Mouse (Mus musculus): ENCODE data around the gene Olfr1352.
"Not testable (repeated sequence)": the region's sequence is repeated elsewhere in the genome, so short reads cannot be mapped to it uniquely, and the experiment has no call there.

Olfr1352 gene

GRCm38 (mm10) chr10:78980750-78981149 lies at the start of gene Olfr1352:
Olfr1352 (plus strand) TSS chr10:78981050.
- DNase-seq = no peak

- not testable (repeated sequence) for DNase-seq
Measured at GRCm38 (mm10) chr10:78950336-78950735, 30.5 kb upstream of the Olfr1352 start, which contains the start of gene Olfr8. Olfr8 (plus strand) TSS chr10:78950636.

GRCm38 (mm10) chr10:78963009-78963408 lies 17.8 kb upstream of the Olfr1352 start, which contains the start of gene Olfr1353:
Olfr1353 (plus strand) TSS chr10:78963309.
- not testable (repeated sequence) for DNase-seq

DNA sequence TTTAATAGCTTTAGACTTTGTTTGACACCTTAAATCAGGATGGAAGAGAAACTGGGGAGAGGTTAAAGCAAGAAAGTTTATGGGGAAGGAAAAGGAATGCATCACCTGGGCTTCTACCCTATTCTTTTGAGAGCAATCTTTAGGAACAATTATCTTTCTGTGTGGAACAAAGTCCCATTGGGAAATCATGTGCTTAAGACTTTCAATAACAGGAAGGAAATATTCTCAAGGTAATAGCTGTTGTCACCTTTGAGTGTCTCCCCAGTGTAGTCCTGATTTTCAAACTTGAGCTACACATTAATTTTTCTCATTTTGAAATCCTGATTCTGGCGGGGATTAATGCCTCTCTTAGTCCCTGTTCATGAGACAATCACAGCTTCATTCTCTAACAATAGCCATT lies 31.3 kb downstream of the Olfr1352 start, which contains the start of gene Olfr1351:
Gene Olfr1351, plus strand, starts transcription at position 301 of the 400 bp plus-strand sequence.
- no peak for DNase-seq

DNA sequence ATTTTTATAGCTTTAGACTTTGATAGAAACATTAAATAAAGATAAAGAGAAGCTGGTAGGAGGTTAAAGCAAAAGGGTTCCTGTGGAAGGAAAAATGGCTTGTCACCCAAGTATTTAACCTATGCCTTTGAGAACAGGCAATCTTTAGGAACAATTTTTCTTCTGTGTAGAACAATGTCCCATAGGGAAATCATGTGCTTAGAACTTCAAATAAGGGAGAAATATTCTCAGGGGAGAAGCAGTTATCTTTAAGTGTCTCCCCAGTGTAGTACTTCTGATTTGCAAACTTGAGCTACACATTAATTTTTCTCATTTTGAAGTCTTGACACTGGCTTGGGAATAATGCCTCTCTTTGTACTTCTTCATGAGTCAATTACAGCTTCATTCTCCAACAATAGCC lies 47.6 kb downstream of the Olfr1352 start, which contains the start of gene Olfr57:
Gene Olfr57, plus strand, starts transcription at position 301 of the 400 bp plus-strand sequence.
- no peak for DNase-seq
